Mouse (Mus musculus) right cerebral cortex, postnatal 10 days (tissue): ENCODE data around the gene Retn.

Experiments
- DNase-seq, 2 experiments: peaks; one replicate each; pipeline ENCODE4 v3.0.0; 2021; ENCODE audit warnings: low spot score in 2 of 2

Retn gene

GRCm38 (mm10) chr8:3660889-3661288 lies 5.3 kb downstream of the Retn start:
- no peak for DNase-seq

GRCm38 (mm10) chr8:3664405-3664804 lies 8.8 kb downstream of the Retn start:
- no peak for DNase-seq

- no peak for DNase-seq
These were observed 9.9 kb downstream of the Retn start, which contains the start of gene Mcemp1 for GRCm38 (mm10) chr8:3665507-3665906. Gene Mcemp1, plus strand, starts transcription at chr8:3665754.

GRCm38 (mm10) chr8:3670388-3670787 lies 14.8 kb downstream of the Retn start:
- DNase-seq, result no peak

- peak; percentile 89 to 90 for DNase-seq
These were observed 16.5 kb downstream of the Retn start, which contains the start of gene Fcor for GRCm38 (mm10) chr8:3671980-3672491. Gene Fcor, minus strand, starts transcription at chr8:3672362.

- DNase-seq, result no peak
These were observed 19.1 kb downstream of the Retn start for GRCm38 (mm10) chr8:3674671-3675070.

GRCm38 (mm10) chr8:3676131-3676992 lies 20.8 kb downstream of the Retn start, which contains the start of gene Trappc5:
Gene Trappc5, plus strand, starts transcription at chr8:3676299.
- DNase-seq, result peak; percentile 95

GRCm38 (mm10) chr8:3676993-3677579 lies 21.5 kb downstream of the Retn start:
- peak in 1 of 2 experiments; percentile 46 for DNase-seq

- DNase-seq, result no peak
These were observed 23.3 kb downstream of the Retn start for GRCm38 (mm10) chr8:3678831-3679230.

- DNase-seq, result no peak
These were observed 23.7 kb downstream of the Retn start for GRCm38 (mm10) chr8:3679236-3679635.

GRCm38 (mm10) chr8:3679656-3680055 lies 24.1 kb downstream of the Retn start:
- no peak for DNase-seq

- DNase-seq, result no peak
These were observed 26.9 kb downstream of the Retn start for GRCm38 (mm10) chr8:3682435-3682834.

- DNase-seq, result no peak
These were observed 28.0 kb downstream of the Retn start for GRCm38 (mm10) chr8:3683408-3684176.

- DNase-seq, result no peak
These were observed 29.0 kb downstream of the Retn start for GRCm38 (mm10) chr8:3684530-3684929.

- no peak for DNase-seq
These were observed 29.9 kb downstream of the Retn start for GRCm38 (mm10) chr8:3685422-3685821.

GRCm38 (mm10) chr8:3687537-3687936 lies 32.0 kb downstream of the Retn start:
- no peak for DNase-seq

- DNase-seq, result no peak
These were observed 35.2 kb downstream of the Retn start for GRCm38 (mm10) chr8:3690774-3691173.

- DNase-seq, result no peak
These were observed 38.6 kb downstream of the Retn start, which contains the start of gene Fcer2a for GRCm38 (mm10) chr8:3694121-3694520. Gene Fcer2a, minus strand, starts transcription at chr8:3694175.

- no peak for DNase-seq
These were observed 45.9 kb downstream of the Retn start for GRCm38 (mm10) chr8:3701491-3701890.

GRCm38 (mm10) chr8:3705711-3706110 lies 50.1 kb downstream of the Retn start:
- DNase-seq, result no peak

- DNase-seq, result no peak
These were observed 52.0 kb downstream of the Retn start for GRCm38 (mm10) chr8:3707611-3708010.
